Mouse (Mus musculus) adipocyte (in vitro differentiated cells): ENCODE measurements around the gene Tns1.
A peak's percentile ranks its signal among the peaks of the same experiment; 100 is the strongest.

Source experiments
- DNase-seq: peaks from one replicate; pipeline ENCODE4 v3.0.0-alpha.2; 2016; ENCODE audit warnings: low spot score

The Tns1 gene

GRCm38 (mm10) chr1:73955259-73955842 is 168.9 kb downstream of the Tns1 start:
- DNase-seq: peak; percentile 56

GRCm38 (mm10) chr1:73954614-73955013 is 169.6 kb downstream of the Tns1 start:
- DNase-seq: no peak

GRCm38 (mm10) chr1:73954015-73954408 is 170.2 kb downstream of the Tns1 start:
- DNase-seq: no peak

- DNase-seq: no peak
Measured at GRCm38 (mm10) chr1:73953317-73954014, 170.8 kb downstream of the Tns1 start.

- DNase-seq: no peak
Measured at GRCm38 (mm10) chr1:73952598-73952997, 171.7 kb downstream of the Tns1 start.

GRCm38 (mm10) chr1:73951178-73951577 is 173.1 kb downstream of the Tns1 start:
- no peak for DNase-seq

GRCm38 (mm10) chr1:73948757-73949156 is 175.5 kb downstream of the Tns1 start:
- no peak for DNase-seq

GRCm38 (mm10) chr1:73947525-73948304 is 176.5 kb downstream of the Tns1 start:
- no peak for DNase-seq

GRCm38 (mm10) chr1:73946701-73947100 is 177.5 kb downstream of the Tns1 start:
- DNase-seq: no peak

- no peak for DNase-seq
Measured at GRCm38 (mm10) chr1:73944393-73944792, 179.9 kb downstream of the Tns1 start.

GRCm38 (mm10) chr1:73943667-73944289 is 180.5 kb downstream of the Tns1 start:
- peak; percentile 61 for DNase-seq

GRCm38 (mm10) chr1:73943255-73943654 is 181.0 kb downstream of the Tns1 start:
- DNase-seq: no peak

- peak; percentile 50 for DNase-seq
Measured at GRCm38 (mm10) chr1:73942243-73942642, 182.0 kb downstream of the Tns1 start.

- DNase-seq: no peak
Measured at GRCm38 (mm10) chr1:73941697-73942096, 182.6 kb downstream of the Tns1 start.

- no peak for DNase-seq
Measured at GRCm38 (mm10) chr1:73940491-73941204, 183.6 kb downstream of the Tns1 start.

GRCm38 (mm10) chr1:73938597-73938996 is 185.7 kb downstream of the Tns1 start:
- DNase-seq: no peak

- no peak for DNase-seq
Measured at GRCm38 (mm10) chr1:73937805-73938204, 186.4 kb downstream of the Tns1 start.

- no peak for DNase-seq
Measured at GRCm38 (mm10) chr1:73936537-73936936, 187.7 kb downstream of the Tns1 start.

GRCm38 (mm10) chr1:73935442-73936080 is 188.7 kb downstream of the Tns1 start:
- no peak for DNase-seq

GRCm38 (mm10) chr1:73933146-73933490 is 191.1 kb downstream of the Tns1 start:
- DNase-seq: no peak

- DNase-seq: no peak
Measured at GRCm38 (mm10) chr1:73932421-73933145, 191.7 kb downstream of the Tns1 start.
